8 mouse cellular contexts compared by ENCODE assay signal in the genomic region with DNA sequence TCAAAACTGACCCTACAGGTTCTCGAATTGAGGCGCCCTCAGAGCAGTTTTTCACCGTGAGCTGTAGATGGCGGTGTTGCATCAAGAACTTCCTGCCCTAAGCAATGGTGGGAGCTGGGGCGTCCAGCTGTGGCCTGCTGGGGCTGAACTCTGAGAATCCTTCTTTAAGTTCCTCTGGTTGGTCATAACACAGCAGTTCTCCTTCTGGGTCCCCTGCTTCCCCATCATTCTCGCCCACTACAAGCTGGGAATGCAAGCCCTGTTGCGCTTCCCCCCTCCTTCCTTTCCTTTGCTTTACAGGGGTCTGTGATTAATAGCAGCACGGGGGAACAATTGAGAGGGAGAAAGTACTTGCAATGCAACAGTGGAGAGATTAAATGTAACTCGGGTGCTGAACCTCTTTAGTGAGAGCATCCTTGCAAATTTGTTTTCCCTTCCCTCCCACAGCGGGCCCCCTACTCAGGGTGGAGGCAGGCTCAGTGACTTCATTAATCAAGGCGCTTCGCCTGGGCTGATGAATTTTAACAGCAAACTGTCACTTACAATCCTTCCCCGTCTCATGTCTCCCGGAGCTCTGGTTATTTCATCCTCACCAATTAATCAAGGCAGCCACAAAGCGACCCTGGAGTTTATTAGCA.
DNase-seq lines count a peak whose midpoint lies in the region; ATAC-seq lines count a peak whose summit lies in the region.

No protein-coding gene starts in this region.

- H3K9me3 ChIP-seq in embryonic facial prominence, embryonic 15.5 days (replicated peaks) = no peaks in the 10 kb centered on the region
- no peaks in the 10 kb centered on the region for H3K9me3 ChIP-seq in hindbrain, embryonic 13.5 days

- H3K27me3 ChIP-seq in embryonic facial prominence, embryonic 15.5 days = no peaks in the 10 kb centered on the region
- H3K27me3 ChIP-seq in hindbrain, embryonic 13.5 days = no peaks in the 10 kb centered on the region

- H3K4me2 ChIP-seq in embryonic facial prominence, embryonic 15.5 days (replicated peaks) = peak overlapping the region; percentile 41
- peak overlapping the region; percentile 56 for H3K4me2 ChIP-seq in hindbrain, embryonic 13.5 days

- peak overlapping the region; percentile 23; the same call in 1 of the 2 replicates for H3K4me3 ChIP-seq in embryonic facial prominence, embryonic 15.5 days (replicated peaks)
- peak overlapping the region; percentile 30 for H3K4me3 ChIP-seq in hindbrain, embryonic 13.5 days

- ATAC-seq in embryonic facial prominence, embryonic 15.5 days (ENCODE audit: insufficient number of reproducible peaks, low FRiP score, low TSS enrichment, low read depth) = peak; percentile 39; the same call in 1 of the 2 replicates
- ATAC-seq in hindbrain, embryonic 13.5 days (ENCODE audit: low FRiP score) = peak; percentile 94
- 0 out of 2 replicates have a peak, but pooled peaks have one; percentile 11 for ATAC-seq in megakaryocyte progenitor cell, adult 5-6 weeks (replicated peaks; ENCODE audit: poor library complexity)
- no peak for ATAC-seq in inflammation-experienced regulatory T-cells, adult 6 months

- no peak overlapping the region; the same call in 1 of the 2 replicates for H3K9ac ChIP-seq in embryonic facial prominence, embryonic 15.5 days
- H3K9ac ChIP-seq in hindbrain, embryonic 13.5 days = peak overlapping the region; percentile 51

- no peaks in the 10 kb centered on the region for H3K36me3 ChIP-seq in embryonic facial prominence, embryonic 15.5 days
- H3K36me3 ChIP-seq in hindbrain, embryonic 13.5 days = no peaks in the 10 kb centered on the region

- WGBS in embryonic facial prominence, embryonic 15.5 days = 5% methylated on average over 15 of the region's 15 CpGs
- WGBS in hindbrain, embryonic 13.5 days = under 1% methylated on average over 15 of the region's 15 CpGs

- peak; percentile 57 for DNase-seq in 416B (ENCODE audit: low read depth)
- peak; percentile 37 to 51 for DNase-seq in adrenal gland, adult 18-20 months (ENCODE audit: low spot score in 2 of 2)
- DNase-seq in layer of hippocampus, postnatal 25 days (ENCODE audit: extremely low spot score in 1 of 2, low spot score in 1 of 2) = peak; percentile 69 to 70
- peak; percentile 8 to 14 for DNase-seq in right cerebral cortex, postnatal 36 days (ENCODE audit: low spot score in 2 of 2)

- H3K27ac ChIP-seq in embryonic facial prominence, embryonic 15.5 days (replicated peaks) = no peak overlapping the region
- H3K27ac ChIP-seq in hindbrain, embryonic 13.5 days = peak overlapping the region; percentile 60

- no peaks in the 10 kb centered on the region for H3K4me1 ChIP-seq in embryonic facial prominence, embryonic 15.5 days
- H3K4me1 ChIP-seq in hindbrain, embryonic 13.5 days (replicated peaks) = peaks cover 13% of the 10 kb centered on the region

Comparison
In these comparisons a context has a peak if more than half of its experiments do, and no peak if none do; other contexts are left out.
1. DNase-seq: peak in every context shown above with its lines; median percentile 70 in layer of hippocampus, postnatal 25 days; 57 in 416B; 44 in adrenal gland, adult 18-20 months; 11 in right cerebral cortex, postnatal 36 days.